Mouse (Mus musculus) liver, postnatal 0 days (tissue): ENCODE results near the gene Wfs1.

Experiments
- CTCF ChIP-seq: sonication (generic); IDR thresholded peaks from 2 replicates; pipeline ENCODE4 v1.5.1; 2016; ENCODE audit warnings: antibody characterized with exemption, low read depth
- EP300 ChIP-seq: IDR thresholded peaks from 2 replicates; pipeline ENCODE4 v1.6.1; 2016; ENCODE audit warnings: antibody characterized with exemption, low read depth, mild to moderate bottlenecking

DNA sequence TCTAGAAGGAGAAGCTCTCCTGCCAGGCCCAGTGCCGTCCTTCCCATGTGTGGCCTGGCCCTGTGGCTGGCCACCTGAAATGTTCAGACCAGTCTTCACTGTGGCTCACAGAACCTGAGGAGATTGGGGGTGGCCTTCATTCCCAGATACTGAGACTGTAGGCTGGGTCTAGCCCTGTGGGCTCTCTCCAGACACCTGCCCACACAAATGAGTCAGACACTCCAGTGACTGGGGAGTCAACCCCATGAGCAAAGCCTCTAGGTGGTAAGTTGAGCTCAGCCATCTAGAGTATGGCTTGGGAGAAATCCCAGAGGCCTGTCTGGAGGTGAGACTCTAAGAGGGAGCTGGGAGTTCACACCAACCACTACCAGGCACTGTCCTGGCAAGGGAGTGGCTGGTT is 67.1 kb downstream of the Wfs1 start:
- TF ChIP-seq EP300 (no peak), CTCF (no peak)
